Mouse (Mus musculus): Measurements from ENCODE around the gene Olfr168. TPM values are rescaled to one million over a fixed set of nuclear protein-coding genes. Genes with fewer than 3 reads are reported as not detected.
"Not testable (repeated sequence)": the region's sequence is repeated elsewhere in the genome, so short reads cannot be mapped to it uniquely, and the experiment has no call there.

Gene Olfr168
- not detected in 2 replicates for polyA plus RNA-seq (2015; fragmentation: Nextera tagmentation; extraction: Ambion mirVana)

GRCm38 (mm10) chr16:19535455-19535854 lies at the start of gene Olfr168:
TSS of gene Olfr168 (minus strand) at chr16:19535555.
- no peak for ATAC-seq (ENCODE audit: low FRiP score)
- no peaks in the 10 kb centered on the region for H3K36me3 ChIP-seq

GRCm38 (mm10) chr16:19571709-19572108 lies 36.4 kb upstream of the Olfr168 start, which contains the start of gene Olfr169:
TSS of gene Olfr169 (minus strand) at chr16:19571809.
- WGBS, result 92% methylated on average over 2 of the region's 2 CpGs
- ATAC-seq (ENCODE audit: low FRiP score), result not testable (repeated sequence)

More at GRCm38 (mm10) chr16:19535455-19535854, at the start of gene Olfr168:
- Histone ChIP-seq H3K27ac (replicated peaks) (no peak within 1 kb of the TSS), H3K9ac (replicated peaks) (no peak within 1 kb of the TSS), H3K4me3 (replicated peaks) (no peak within 1 kb of the TSS), H3K4me1 (no peaks in the 10 kb centered on the region), H3K4me2 (no peak within 1 kb of the TSS), H3K27me3 (replicated peaks) (no peaks in the 10 kb centered on the region), H3K9me3 (replicated peaks) (no peaks in the 10 kb centered on the region)

GRCm38 (mm10) chr16:19553429-19553828 lies 18.1 kb upstream of the Olfr168 start:
- not testable (repeated sequence) for H3K27me3 ChIP-seq (replicated peaks); H3K36me3 ChIP-seq; H3K9me3 ChIP-seq (replicated peaks); H3K27ac ChIP-seq (replicated peaks); H3K4me1 ChIP-seq; H3K4me3 ChIP-seq (replicated peaks); H3K4me2 ChIP-seq; ATAC-seq (ENCODE audit: low FRiP score); H3K9ac ChIP-seq (replicated peaks)
- WGBS, result 88% methylated on average over 7 of the region's 7 CpGs

More at GRCm38 (mm10) chr16:19571709-19572108, 36.4 kb upstream of the Olfr168 start, which contains the start of gene Olfr169:
- H3K27ac ChIP-seq (replicated peaks); H3K4me2 ChIP-seq; H3K9ac ChIP-seq (replicated peaks); H3K4me3 ChIP-seq (replicated peaks); H3K9me3 ChIP-seq (replicated peaks); H3K4me1 ChIP-seq; H3K27me3 ChIP-seq (replicated peaks); H3K36me3 ChIP-seq: not testable (repeated sequence)

GRCm38 (mm10) chr16:19552246-19552645 lies 16.9 kb upstream of the Olfr168 start:
- not testable (repeated sequence) for H3K27me3 ChIP-seq (replicated peaks); H3K9ac ChIP-seq (replicated peaks); H3K4me3 ChIP-seq (replicated peaks); H3K36me3 ChIP-seq; ATAC-seq (ENCODE audit: low FRiP score); H3K27ac ChIP-seq (replicated peaks); H3K9me3 ChIP-seq (replicated peaks); H3K4me2 ChIP-seq; H3K4me1 ChIP-seq
- WGBS, result 86% methylated on average over 3 of the region's 3 CpGs

DNA sequence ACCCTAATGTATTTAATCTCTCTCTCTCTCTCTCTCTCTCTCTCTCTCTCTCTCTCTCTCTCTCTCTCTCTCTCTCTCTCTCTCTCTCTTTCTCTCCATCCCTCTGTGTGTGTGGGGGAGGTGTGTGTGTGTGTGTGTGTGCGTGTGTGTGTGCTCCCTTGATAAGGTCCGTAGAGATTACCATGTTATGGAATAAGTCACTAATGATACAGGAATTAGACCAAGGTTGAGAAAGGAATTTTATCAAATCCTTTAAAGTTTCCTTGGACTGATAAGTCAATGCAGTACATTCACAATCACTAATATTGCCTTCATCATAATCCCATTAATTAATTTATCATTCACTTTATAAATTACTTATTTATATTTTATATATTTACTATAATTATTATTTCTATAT lies 13.2 kb downstream of the Olfr168 start, which contains the start of gene Olfr167:
TSS of gene Olfr167 (minus strand) at position 101 of the 400 bp plus-strand sequence.
- WGBS, result 96% methylated on average over 2 of the region's 2 CpGs
- Histone ChIP-seq H3K9me3 (replicated peaks) (no peaks in the 10 kb centered on the region), H3K27me3 (replicated peaks) (no peaks in the 10 kb centered on the region), H3K27ac (replicated peaks) (no peak within 1 kb of the TSS), H3K4me2 (no peak within 1 kb of the TSS), H3K9ac (replicated peaks) (no peak within 1 kb of the TSS), H3K4me1 (no peaks in the 10 kb centered on the region), H3K4me3 (replicated peaks) (no peak within 1 kb of the TSS), H3K36me3 (no peaks in the 10 kb centered on the region)
- no peak for ATAC-seq (ENCODE audit: low FRiP score)

- Histone ChIP-seq H3K4me2 (no peak within 1 kb of the TSS), H3K9ac (replicated peaks) (no peak within 1 kb of the TSS), H3K27me3 (replicated peaks) (no peaks in the 10 kb centered on the region), H3K4me3 (replicated peaks) (no peak within 1 kb of the TSS), H3K27ac (replicated peaks) (no peak within 1 kb of the TSS), H3K4me1 (no peaks in the 10 kb centered on the region), H3K36me3 (no peaks in the 10 kb centered on the region), H3K9me3 (replicated peaks) (no peaks in the 10 kb centered on the region)
- no peak for ATAC-seq (ENCODE audit: low FRiP score)
These were observed 52.0 kb downstream of the Olfr168 start, which contains the start of gene Olfr166 for GRCm38 (mm10) chr16:19483394-19483793. TSS of gene Olfr166 (plus strand) at chr16:19483694.

Other genes with a start within 250 kb of the Olfr168 start
- not detected in 2 replicates for gene Olfr164, start 221.5 kb downstream of the Olfr168 start, polyA plus RNA-seq (2015; fragmentation: Nextera tagmentation; extraction: Ambion mirVana)
- gene Olfr165, start 112.4 kb downstream of the Olfr168 start, polyA plus RNA-seq (2015; fragmentation: Nextera tagmentation; extraction: Ambion mirVana), result not detected in 2 replicates
- not detected in 2 replicates for gene Olfr166, start 51.9 kb downstream of the Olfr168 start, polyA plus RNA-seq (2015; fragmentation: Nextera tagmentation; extraction: Ambion mirVana)
- not detected in 2 replicates for gene Olfr167, start 13.3 kb downstream of the Olfr168 start, polyA plus RNA-seq (2015; fragmentation: Nextera tagmentation; extraction: Ambion mirVana)
- gene Olfr169, start 36.3 kb upstream of the Olfr168 start, polyA plus RNA-seq (2015; fragmentation: Nextera tagmentation; extraction: Ambion mirVana), result not detected in 2 replicates
- gene Olfr170, start 76.3 kb upstream of the Olfr168 start, polyA plus RNA-seq (2015; fragmentation: Nextera tagmentation; extraction: Ambion mirVana), result not detected in 2 replicates
- not detected in 2 replicates for gene Olfr171, start 94.4 kb upstream of the Olfr168 start, polyA plus RNA-seq (2015; fragmentation: Nextera tagmentation; extraction: Ambion mirVana)
- 0.08 TPM in 1 of 2 replicates, not detected in the other for gene Lamp3, start 170.8 kb upstream of the Olfr168 start, polyA plus RNA-seq (2015; fragmentation: Nextera tagmentation; extraction: Ambion mirVana)
- gene B3gnt5, start 224.7 kb upstream of the Olfr168 start, polyA plus RNA-seq (2015; fragmentation: Nextera tagmentation; extraction: Ambion mirVana), result 25.2 and 32.8 TPM in 2 replicates

All from neural tube, embryonic 15.5 days (tissue).